Mouse (Mus musculus): ENCODE measurements around the gene Kmt2e. TPM values are rescaled to one million over a fixed set of nuclear protein-coding genes. Genes with fewer than 3 reads are reported as not detected.

Kmt2e gene
- total and polyA plus RNA-seq, 3 experiments: 16.2 to 75.6 (median 29.3) TPM

DNA sequence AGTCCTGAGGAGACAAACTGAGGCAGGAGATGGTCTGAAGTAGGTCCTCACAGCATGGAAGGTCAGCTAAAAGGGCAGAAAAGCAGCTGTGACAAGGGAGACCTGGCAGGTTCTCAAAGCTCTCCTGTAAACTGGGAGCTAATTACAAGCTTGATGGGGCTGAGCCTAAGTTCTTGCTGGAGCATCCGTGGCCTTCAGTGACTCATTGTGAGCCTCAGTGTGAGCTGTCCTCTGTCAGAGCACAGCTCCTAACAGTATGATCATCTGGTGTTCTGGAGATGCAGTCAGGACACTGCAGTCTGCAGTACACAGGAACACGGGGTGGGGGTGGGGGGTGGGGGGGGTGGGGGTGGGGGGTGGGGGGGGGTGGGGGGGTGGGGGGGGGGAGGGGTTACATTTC, 32.2 kb upstream of the Kmt2e start:
- Histone ChIP-seq H3K36me3 (ENCODE audit: control insufficient read depth in 1 of 2, insufficient read depth in 2 of 2, low read length in 2 of 2) (peaks cover 0 to 4% of the 10 kb centered on the region in 2 experiments; a peak in 1 of 4 replicates), H3K4me3 (ENCODE audit: control insufficient read depth in 1 of 2, insufficient read depth in 1 of 2, low read depth in 2 of 2, low read length in 2 of 2) (no peak overlapping the region), H3K9ac (ENCODE audit: control insufficient read depth, low read depth, low read length, poor library complexity, severe bottlenecking) (no peak overlapping the region), H3K79me2 (ENCODE audit: control insufficient read depth, insufficient read depth, low read length, poor library complexity) (no peaks in the 10 kb centered on the region), H3K27ac (ENCODE audit: control insufficient read depth, low read depth, low read length) (no peak overlapping the region), H3K27me3 (ENCODE audit: control insufficient read depth in 1 of 2, insufficient read depth in 2 of 2, low read length in 2 of 2) (no peaks in the 10 kb centered on the region), H3K9me3 (replicated peaks; ENCODE audit: insufficient read depth, low read length) (no peaks in the 10 kb centered on the region), H3K4me1 (ENCODE audit: control insufficient read depth in 1 of 2, insufficient read depth in 2 of 2, low read length in 2 of 2) (peaks cover 0 to 9% of the 10 kb centered on the region in 2 experiments; a peak in 2 of 4 replicates)
- TF ChIP-seq MAX (IDR thresholded peaks at IDR 0.05; ENCODE audit: low read length) (no peak), MAZ (IDR thresholded peaks at IDR 0.05; ENCODE audit: low read depth, low read length) (no peak), GABPA (IDR thresholded peaks at IDR 0.05; ENCODE audit: low read depth, low read length) (no peak), MYB (IDR thresholded peaks at IDR 0.05; ENCODE audit: low read depth, low read length) (no peak), BHLHE40 (IDR thresholded peaks at IDR 0.05; ENCODE audit: borderline replicate concordance, low read depth, low read length) (no peak), UBTF (IDR thresholded peaks at IDR 0.05; ENCODE audit: borderline replicate concordance, insufficient read depth, low read depth, low read length) (no peak), MAFK (IDR thresholded peaks at IDR 0.05; ENCODE audit: borderline replicate concordance, low read depth, low read length) (no peak), E2F4 (IDR thresholded peaks at IDR 0.05; ENCODE audit: borderline replicate concordance, low read depth, low read length) (no peak), JUND (IDR thresholded peaks at IDR 0.05; ENCODE audit: low read depth, low read length) (no peak), ZKSCAN1 (IDR thresholded peaks at IDR 0.05; ENCODE audit: low read depth, low read length) (no peak), GATA1 (IDR thresholded peaks at IDR 0.05; ENCODE audit: low read depth, low read length) (no peak), RCOR1 (IDR thresholded peaks at IDR 0.05; ENCODE audit: low read depth, low read length) (no peak), ZMIZ1 (IDR thresholded peaks at IDR 0.05; ENCODE audit: low read depth, low read length) (no peak), SMC3 (IDR thresholded peaks at IDR 0.05; ENCODE audit: low read depth, low read length) (no peak), MXI1 (IDR thresholded peaks at IDR 0.05; ENCODE audit: low read depth, low read length) (no peak), USF1 (IDR thresholded peaks at IDR 0.05; ENCODE audit: low read depth, low read length) (no peak)
- no peak for DNase-seq (ENCODE audit: low read depth, low spot score)

DNA sequence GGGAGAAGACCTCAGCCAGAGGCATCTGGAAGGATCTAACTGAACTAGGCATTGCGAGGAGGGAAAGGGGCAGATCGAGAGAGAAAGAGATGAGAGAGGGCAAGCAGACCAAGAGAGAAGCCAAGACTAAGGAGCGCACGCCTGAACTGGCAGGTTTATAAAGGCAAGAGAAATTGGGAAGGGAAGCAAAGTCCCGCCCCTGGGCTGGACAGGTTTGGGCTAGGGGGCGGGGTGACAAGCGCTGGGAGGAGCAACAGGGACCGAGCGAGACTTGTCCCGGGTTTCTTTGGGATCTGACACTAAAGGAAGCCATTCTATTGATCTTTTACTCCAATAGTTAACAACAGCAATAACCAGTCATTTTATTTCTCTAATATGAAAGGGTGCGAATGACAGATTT, 31.1 kb upstream of the Kmt2e start:
- Histone ChIP-seq H3K9ac (ENCODE audit: control insufficient read depth, low read depth, low read length, poor library complexity, severe bottlenecking) (peak overlapping the region; percentile 26), H3K27me3 (ENCODE audit: control insufficient read depth in 1 of 2, insufficient read depth in 2 of 2, low read length in 2 of 2) (no peaks in the 10 kb centered on the region), H3K4me1 (ENCODE audit: control insufficient read depth in 1 of 2, insufficient read depth in 2 of 2, low read length in 2 of 2) (peaks cover 0 to 9% of the 10 kb centered on the region in 2 experiments; a peak in 2 of 4 replicates), H3K79me2 (ENCODE audit: control insufficient read depth, insufficient read depth, low read length, poor library complexity) (no peaks in the 10 kb centered on the region), H3K36me3 (ENCODE audit: control insufficient read depth in 1 of 2, insufficient read depth in 2 of 2, low read length in 2 of 2) (peaks cover 0 to 4% of the 10 kb centered on the region in 2 experiments; a peak in 1 of 4 replicates), H3K4me3 (ENCODE audit: control insufficient read depth in 1 of 2, insufficient read depth in 1 of 2, low read depth in 2 of 2, low read length in 2 of 2) (peak overlapping the region; percentile 43 to 98), H3K27ac (ENCODE audit: control insufficient read depth, low read depth, low read length) (no peak overlapping the region), H3K9me3 (replicated peaks; ENCODE audit: insufficient read depth, low read length) (no peaks in the 10 kb centered on the region)
- DNase-seq (ENCODE audit: low read depth, low spot score): peak; percentile 88
- TF ChIP-seq ZMIZ1 (IDR thresholded peaks at IDR 0.05; ENCODE audit: low read depth, low read length): no peak
- no peak for TF ChIP-seq GATA1 (IDR thresholded peaks at IDR 0.05; ENCODE audit: low read depth, low read length)
- no peak for TF ChIP-seq USF2 (IDR thresholded peaks at IDR 0.05; ENCODE audit: borderline replicate concordance in 1 of 2, insufficient read depth in 1 of 2, low read depth in 1 of 2, low read length in 2 of 2)
- no peak; the same call in 1 of the 2 replicates for TF ChIP-seq TBP (IDR thresholded peaks at IDR 0.05; ENCODE audit: low read depth, low read length)
- no peak for TF ChIP-seq TCF12 (IDR thresholded peaks at IDR 0.05; ENCODE audit: low read depth, low read length)
- no peak for TF ChIP-seq RAD21 (IDR thresholded peaks at IDR 0.05; ENCODE audit: low read depth, low read length)
- no peak for TF ChIP-seq MEF2A (IDR thresholded peaks at IDR 0.05; ENCODE audit: extremely low read depth, insufficient replicate concordance, low read depth, low read length, poor library complexity, severe bottlenecking)
- no peak for TF ChIP-seq POLR2AphosphoS5 (IDR thresholded peaks at IDR 0.05; ENCODE audit: borderline replicate concordance, low read depth, low read length)
- TF ChIP-seq MXI1 (IDR thresholded peaks at IDR 0.05; ENCODE audit: low read depth, low read length): 0 out of 2 replicates have a peak, but pooled peaks have one; percentile 10
- TF ChIP-seq HCFC1 (IDR thresholded peaks at IDR 0.05; ENCODE audit: low read depth, low read length): no peak
- TF ChIP-seq MAX (IDR thresholded peaks at IDR 0.05; ENCODE audit: low read length): no peak
- 0 out of 2 replicates have a peak, but pooled peaks have one; percentile 8 for TF ChIP-seq MAZ (IDR thresholded peaks at IDR 0.05; ENCODE audit: low read depth, low read length)
- no peak for TF ChIP-seq CTCF (IDR thresholded peaks at IDR 0.05 in 2 of 3, conservative IDR thresholded peaks at IDR 0.05 in 1 of 3; ENCODE audit: control insufficient read depth in 1 of 3, insufficient read depth in 1 of 3, low read depth in 2 of 3, low read length in 3 of 3, poor library complexity in 1 of 3, severe bottlenecking in 1 of 3)
- TF ChIP-seq UBTF (IDR thresholded peaks at IDR 0.05; ENCODE audit: borderline replicate concordance, insufficient read depth, low read depth, low read length): no peak
- no peak for TF ChIP-seq SIN3A (IDR thresholded peaks at IDR 0.05; ENCODE audit: low read length)
- no peak for TF ChIP-seq E2F4 (IDR thresholded peaks at IDR 0.05; ENCODE audit: borderline replicate concordance, low read depth, low read length)
- TF ChIP-seq SMC3 (IDR thresholded peaks at IDR 0.05; ENCODE audit: low read depth, low read length): 0 out of 2 replicates have a peak, but pooled peaks have one; percentile 7
- no peak for TF ChIP-seq ZNF384 (IDR thresholded peaks at IDR 0.05; ENCODE audit: low read depth, low read length)
- TF ChIP-seq JUND (IDR thresholded peaks at IDR 0.05; ENCODE audit: low read depth, low read length): no peak
- 0 out of 2 replicates have a peak, but pooled peaks have one; percentile 10 for TF ChIP-seq NRF1 (IDR thresholded peaks at IDR 0.05; ENCODE audit: insufficient read depth, low read depth, low read length, poor library complexity, severe bottlenecking)
- TF ChIP-seq ELF1 (IDR thresholded peaks at IDR 0.05; ENCODE audit: low read depth, low read length): no peak
- no peak for TF ChIP-seq USF1 (IDR thresholded peaks at IDR 0.05; ENCODE audit: low read depth, low read length)
- no peak for TF ChIP-seq GABPA (IDR thresholded peaks at IDR 0.05; ENCODE audit: low read depth, low read length)
